Mouse (Mus musculus): Measurements from ENCODE around the gene Izumo1r.

DNA sequence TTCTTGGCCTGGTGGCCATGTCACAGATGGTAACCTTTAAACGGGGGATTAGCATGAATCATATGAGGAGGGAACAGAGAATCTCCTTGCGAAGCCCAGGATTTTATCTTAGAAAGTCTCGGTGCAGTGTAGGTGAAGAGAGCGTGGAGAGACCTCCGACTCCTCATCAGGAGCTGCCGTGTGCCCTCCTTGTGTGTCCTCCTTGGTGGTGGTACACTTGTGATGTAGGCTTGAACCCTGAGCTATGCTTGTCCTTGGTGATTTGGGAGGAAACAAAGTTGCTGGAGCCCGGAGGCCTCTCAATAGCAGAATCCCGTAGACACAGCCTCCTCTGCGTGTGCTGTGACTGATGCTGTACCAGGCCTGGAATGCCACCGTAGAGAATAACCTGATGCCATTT lies 32.9 kb downstream of the Izumo1r start:
- TF ChIP-seq TCF12 (IDR thresholded peaks at IDR 0.05; ENCODE audit: insufficient read depth, poor library complexity, severe bottlenecking) (no peak), POLR2A (IDR thresholded peaks at IDR 0.05; ENCODE audit: insufficient read length, low read depth) (no peak), POLR2AphosphoS2 (IDR thresholded peaks at IDR 0.05; ENCODE audit: insufficient read length, low read depth) (no peak), TCF3 (IDR thresholded peaks at IDR 0.05; ENCODE audit: insufficient read length, low read depth) (no peak), MAX (IDR thresholded peaks at IDR 0.05; ENCODE audit: low read depth) (no peak)

All from myocyte (in vitro differentiated cells).